Mouse (Mus musculus) neural tube, embryonic 15.5 days (tissue): ENCODE data around the gene Rnf113a2. TPM values are rescaled to one million over a fixed set of nuclear protein-coding genes. Genes with fewer than 3 reads are reported as not detected.
A peak's percentile ranks its signal among the peaks of the same experiment; 100 is the strongest.

ENCODE experiments used
- ATAC-seq: fragments of 200-750 bp; cut with Nextera tagmentation; 2 replicates; pipeline ENCODE4 v1.8.0; 2017; ENCODE audit warnings: mild to moderate bottlenecking, moderate TSS enrichment, moderate library complexity; ENCODE audit not compliant: low FRiP score
- H3K27ac ChIP-seq: fragments of 300-500 bp; sonication (generic); replicated peaks from 2 replicates; pipeline ENCODE4 v1.5.1; 2015; ENCODE audit warnings: mild to moderate bottlenecking, inconsistent platforms
- H3K27me3 ChIP-seq: fragments of 300-500 bp; sonication (generic); replicated peaks from 2 replicates; pipeline ENCODE4 v1.6.1; 2015; ENCODE audit warnings: inconsistent platforms
- H3K36me3 ChIP-seq: fragments of 300-500 bp; sonication (generic); 2 replicates; pipeline ENCODE4 v1.6.1; 2015; ENCODE audit warnings: inconsistent platforms
- H3K4me1 ChIP-seq: fragments of 300-500 bp; sonication (generic); 2 replicates; pipeline ENCODE4 v1.6.1; 2015; ENCODE audit warnings: inconsistent platforms
- H3K4me2 ChIP-seq: fragments of 300-500 bp; sonication (generic); 2 replicates; pipeline ENCODE4 v1.6.1; 2015; ENCODE audit warnings: inconsistent platforms, mild to moderate bottlenecking, moderate library complexity
- H3K4me3 ChIP-seq: fragments of 300-500 bp; sonication (generic); replicated peaks from 2 replicates; pipeline ENCODE4 v1.5.1; 2015; ENCODE audit warnings: mild to moderate bottlenecking, inconsistent platforms
- H3K9ac ChIP-seq: fragments of 300-500 bp; sonication (generic); replicated peaks from 2 replicates; pipeline ENCODE4 v1.6.1; 2015; ENCODE audit warnings: mild to moderate bottlenecking, inconsistent platforms
- H3K9me3 ChIP-seq: fragments of 300-500 bp; sonication (generic); replicated peaks from 2 replicates; pipeline ENCODE4 v1.6.1; 2016; ENCODE audit warnings: inconsistent platforms
- WGBS: fragments of 180-500 bp; shearing (Covaris S2); methylation state at CpG from one replicate; pipeline ENCODE4 v1.1.7; 2015; ENCODE audit warnings: mixed read lengths; 5-methylcytosine and 5-hydroxymethylcytosine counted together
- polyA plus RNA-seq: library from polyadenylated mRNA; unstranded; fragments of >200 nt; fragmentation: Nextera tagmentation; extraction: Ambion mirVana; gene quantifications from 2 replicates; pipeline ENCODE4 v1.2.1, GENCODE M21; 2015

Rnf113a2 gene
- polyA plus RNA-seq, result 21.5 and 21.9 TPM in 2 replicates

GRCm38 (mm10) chr12:84416834-84417604, at the start of gene Rnf113a2:
Gene Rnf113a2, plus strand, starts transcription at chr12:84417196.
- H3K4me1 ChIP-seq, result peaks cover 8% of the 10 kb centered on the region
- no peaks in the 10 kb centered on the region for H3K36me3 ChIP-seq
- H3K9me3 ChIP-seq, result no peaks in the 10 kb centered on the region
- WGBS, result 2% methylated on average over 50 of the region's 50 CpGs
- H3K27ac ChIP-seq, result peak within 1 kb of the TSS; percentile 85
- peak; percentile 95 for ATAC-seq
- peak within 1 kb of the TSS; percentile 78 for H3K4me2 ChIP-seq
- H3K4me3 ChIP-seq, result peak within 1 kb of the TSS; percentile 58
- H3K9ac ChIP-seq, result peak within 1 kb of the TSS; percentile 55
- no peaks in the 10 kb centered on the region for H3K27me3 ChIP-seq

DNA sequence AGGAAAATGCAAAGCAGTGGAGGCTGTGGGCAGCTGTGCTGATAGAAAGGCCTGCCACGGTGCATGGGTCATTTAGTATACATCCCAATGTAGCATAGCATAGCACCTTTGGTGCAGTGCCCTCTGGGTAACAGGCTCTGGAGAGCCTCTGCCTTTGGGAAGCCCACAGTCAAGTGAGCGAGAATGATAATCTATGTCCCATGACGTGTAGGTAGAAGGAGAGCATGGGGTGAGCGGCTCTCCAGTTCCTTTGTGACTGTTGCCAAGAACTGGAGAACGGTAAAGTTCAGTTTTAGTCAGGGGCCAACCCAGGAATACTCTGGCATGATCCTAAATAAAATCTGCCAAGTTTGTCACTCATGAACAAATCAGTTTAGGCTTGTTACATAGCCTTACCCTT, 45.3 kb upstream of the Rnf113a2 start:
- H3K4me1 ChIP-seq, result peaks cover 8% of the 10 kb centered on the region
- H3K4me2 ChIP-seq, result no peak overlapping the region
- peaks cover 70% of the 10 kb centered on the region for H3K36me3 ChIP-seq
- 97% methylated on average over 5 of the region's 5 CpGs for WGBS
- no peaks in the 10 kb centered on the region for H3K27me3 ChIP-seq
- H3K9me3 ChIP-seq, result no peaks in the 10 kb centered on the region
- H3K4me3 ChIP-seq, result no peak overlapping the region
- no peak for ATAC-seq
- H3K27ac ChIP-seq, result no peak overlapping the region
- no peak overlapping the region for H3K9ac ChIP-seq

DNA sequence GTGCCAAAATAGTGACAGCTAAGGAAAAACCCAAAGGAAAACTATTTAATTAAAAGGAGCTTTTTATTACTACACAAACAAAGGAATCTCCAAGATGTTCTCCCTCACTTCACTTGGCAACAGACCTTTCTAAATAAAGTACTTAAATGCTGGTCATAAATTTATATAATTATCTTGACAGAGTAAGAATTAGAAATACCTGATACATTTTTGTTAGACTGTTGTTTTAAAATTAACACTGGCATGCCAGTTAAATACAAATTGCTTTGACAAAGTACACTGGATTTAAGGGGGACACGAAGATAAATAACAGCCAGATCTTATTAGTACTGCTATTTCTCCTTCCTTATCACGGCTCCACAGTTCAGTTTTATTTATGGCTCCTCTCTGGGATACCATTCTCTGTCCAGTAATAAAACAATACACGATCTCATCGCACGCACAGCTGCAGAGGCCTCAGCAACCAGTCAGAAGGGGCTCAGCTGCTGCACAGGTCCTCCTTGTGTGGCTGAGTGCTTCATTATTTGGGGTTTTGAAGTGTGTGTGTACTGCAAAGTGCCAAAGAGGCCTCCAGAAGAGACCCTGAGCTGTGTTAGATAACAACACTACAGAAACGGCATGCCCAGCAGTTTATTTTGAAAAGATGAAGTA, 43.0 kb upstream of the Rnf113a2 start:
- 29% methylated on average over 6 of the region's 6 CpGs for WGBS
- Histone ChIP-seq H3K4me2 (no peak overlapping the region), H3K9ac (no peak overlapping the region), H3K27me3 (no peaks in the 10 kb centered on the region), H3K4me3 (no peak overlapping the region), H3K9me3 (no peaks in the 10 kb centered on the region), H3K4me1 (peaks cover 8% of the 10 kb centered on the region), H3K27ac (peak overlapping the region; percentile 42; the same call in 1 of the 2 replicates), H3K36me3 (peaks cover 56% of the 10 kb centered on the region)
- ATAC-seq, result peak; percentile 50; the same call in 1 of the 2 replicates

DNA sequence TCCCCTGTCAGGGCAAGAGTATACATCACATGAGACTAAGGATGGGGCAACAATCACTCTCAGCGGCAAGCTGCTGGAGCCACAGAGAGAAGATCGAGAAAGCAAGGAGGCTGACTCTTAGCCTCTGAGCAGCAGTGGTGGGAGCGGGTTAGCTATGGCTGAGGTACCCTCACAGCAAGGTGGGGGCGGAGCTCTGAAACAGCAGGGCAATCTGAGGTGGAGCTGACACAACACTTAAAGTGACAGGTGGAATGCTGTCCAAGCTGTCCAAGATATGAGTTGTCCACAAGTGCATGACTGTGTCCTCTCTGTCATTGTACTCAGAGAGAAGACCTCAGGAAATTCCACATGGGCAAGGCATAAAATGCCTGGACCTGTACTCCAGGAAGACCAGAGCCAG, 34.6 kb upstream of the Rnf113a2 start:
- Histone ChIP-seq H3K27ac (no peak overlapping the region), H3K4me3 (no peak overlapping the region), H3K9ac (no peak overlapping the region), H3K36me3 (peaks cover 13% of the 10 kb centered on the region), H3K4me2 (no peak overlapping the region), H3K4me1 (no peaks in the 10 kb centered on the region), H3K9me3 (no peaks in the 10 kb centered on the region), H3K27me3 (no peaks in the 10 kb centered on the region)
- 84% methylated on average over 4 of the region's 4 CpGs for WGBS
- no peak for ATAC-seq

- WGBS, result 66% methylated on average over 5 of the region's 5 CpGs
- Histone ChIP-seq H3K4me1 (no peaks in the 10 kb centered on the region), H3K9me3 (no peaks in the 10 kb centered on the region), H3K4me2 (no peak overlapping the region), H3K36me3 (peaks cover 11% of the 10 kb centered on the region), H3K27me3 (no peaks in the 10 kb centered on the region), H3K27ac (no peak overlapping the region; the same call in 1 of the 2 replicates), H3K9ac (no peak overlapping the region), H3K4me3 (no peak overlapping the region)
- no peak for ATAC-seq
These were observed 32.3 kb upstream of the Rnf113a2 start for GRCm38 (mm10) chr12:84384644-84385081.

GRCm38 (mm10) chr12:84385408-84385807, 31.6 kb upstream of the Rnf113a2 start:
- Histone ChIP-seq H3K27ac (no peak overlapping the region), H3K9me3 (no peaks in the 10 kb centered on the region), H3K27me3 (no peaks in the 10 kb centered on the region), H3K4me1 (no peaks in the 10 kb centered on the region), H3K4me3 (no peak overlapping the region), H3K9ac (no peak overlapping the region), H3K4me2 (no peak overlapping the region), H3K36me3 (peaks cover 11% of the 10 kb centered on the region)
- no peak for ATAC-seq
- WGBS, result 92% methylated on average over 4 of the region's 4 CpGs

- Histone ChIP-seq H3K27ac (no peak overlapping the region), H3K9me3 (no peaks in the 10 kb centered on the region), H3K4me2 (no peak overlapping the region), H3K36me3 (peaks cover 6% of the 10 kb centered on the region), H3K4me3 (no peak overlapping the region), H3K9ac (no peak overlapping the region), H3K27me3 (no peaks in the 10 kb centered on the region), H3K4me1 (no peaks in the 10 kb centered on the region)
- ATAC-seq, result no peak
- 85% methylated on average over 8 of the region's 8 CpGs for WGBS
These were observed 28.9 kb upstream of the Rnf113a2 start for GRCm38 (mm10) chr12:84388097-84388496.

DNA sequence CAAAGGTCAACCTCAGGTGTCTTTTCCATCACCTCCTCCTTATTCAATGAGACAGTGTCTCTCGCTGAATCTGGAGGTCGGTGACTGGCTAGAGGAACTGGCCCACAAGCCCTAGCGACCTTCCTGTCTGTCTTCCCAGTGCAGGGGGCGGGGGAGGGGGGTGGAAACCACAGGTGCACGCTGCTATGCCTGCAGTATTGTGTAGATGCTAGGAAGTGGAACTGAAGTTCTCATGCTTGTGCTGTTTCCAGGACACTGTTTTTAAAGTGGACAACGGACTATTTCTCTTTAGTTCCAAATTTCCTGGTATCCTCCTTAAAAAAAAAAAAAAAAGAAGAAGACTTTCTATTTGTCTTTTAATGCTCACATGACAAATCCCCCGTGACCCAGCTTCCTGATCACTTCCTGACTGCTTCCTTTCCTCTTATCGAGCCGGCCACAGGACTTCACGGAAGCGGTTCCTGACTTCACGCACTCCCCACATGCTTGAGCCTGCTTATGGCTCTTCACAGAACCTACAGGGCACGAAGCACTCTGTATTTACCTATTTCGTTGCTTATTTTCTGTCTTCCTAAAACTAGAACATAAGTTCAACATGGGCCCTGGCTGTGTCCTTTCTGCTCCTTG, 28.1 kb upstream of the Rnf113a2 start:
- Histone ChIP-seq H3K4me2 (no peak overlapping the region), H3K9me3 (no peaks in the 10 kb centered on the region), H3K4me1 (no peaks in the 10 kb centered on the region), H3K4me3 (no peak overlapping the region), H3K27ac (no peak overlapping the region), H3K36me3 (peaks cover 6% of the 10 kb centered on the region), H3K9ac (no peak overlapping the region), H3K27me3 (no peaks in the 10 kb centered on the region)
- no peak for ATAC-seq
- 78% methylated on average over 14 of the region's 14 CpGs for WGBS

DNA sequence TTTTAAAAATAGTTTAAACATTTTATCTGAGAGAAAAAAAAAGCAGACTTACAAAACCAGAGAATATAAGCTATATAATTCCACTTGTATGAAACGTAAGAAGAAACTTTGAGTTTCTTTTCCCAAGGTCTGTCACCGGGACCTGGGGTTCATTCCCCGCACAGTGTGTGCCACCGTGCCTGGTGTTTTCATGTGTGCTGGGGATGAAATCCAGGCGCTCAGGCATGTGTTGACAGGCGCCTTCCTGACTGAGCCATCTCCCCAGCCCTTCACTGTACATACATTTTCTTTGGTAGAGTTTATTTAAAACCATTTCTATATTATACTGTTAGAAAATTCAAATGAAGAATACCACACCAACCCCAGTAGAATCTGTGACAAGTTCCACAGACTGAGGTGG, 26.7 kb upstream of the Rnf113a2 start:
- Histone ChIP-seq H3K4me3 (no peak overlapping the region), H3K27ac (no peak overlapping the region), H3K9ac (no peak overlapping the region), H3K4me2 (no peak overlapping the region), H3K9me3 (no peaks in the 10 kb centered on the region), H3K4me1 (no peaks in the 10 kb centered on the region), H3K27me3 (no peaks in the 10 kb centered on the region), H3K36me3 (no peaks in the 10 kb centered on the region; the same call in 1 of the 2 replicates)
- no peak for ATAC-seq
- WGBS, result 94% methylated on average over 6 of the region's 6 CpGs

GRCm38 (mm10) chr12:84392681-84393080, 24.3 kb upstream of the Rnf113a2 start:
- 96% methylated on average over 4 of the region's 4 CpGs for WGBS
- H3K36me3 ChIP-seq, result no peaks in the 10 kb centered on the region; the same call in 1 of the 2 replicates
- no peaks in the 10 kb centered on the region for H3K27me3 ChIP-seq
- H3K4me1 ChIP-seq, result no peaks in the 10 kb centered on the region
- H3K4me2 ChIP-seq, result no peak overlapping the region
- ATAC-seq, result no peak
- H3K4me3 ChIP-seq, result no peak overlapping the region
- H3K9me3 ChIP-seq, result no peaks in the 10 kb centered on the region
- no peak overlapping the region for H3K9ac ChIP-seq
- no peak overlapping the region for H3K27ac ChIP-seq

DNA sequence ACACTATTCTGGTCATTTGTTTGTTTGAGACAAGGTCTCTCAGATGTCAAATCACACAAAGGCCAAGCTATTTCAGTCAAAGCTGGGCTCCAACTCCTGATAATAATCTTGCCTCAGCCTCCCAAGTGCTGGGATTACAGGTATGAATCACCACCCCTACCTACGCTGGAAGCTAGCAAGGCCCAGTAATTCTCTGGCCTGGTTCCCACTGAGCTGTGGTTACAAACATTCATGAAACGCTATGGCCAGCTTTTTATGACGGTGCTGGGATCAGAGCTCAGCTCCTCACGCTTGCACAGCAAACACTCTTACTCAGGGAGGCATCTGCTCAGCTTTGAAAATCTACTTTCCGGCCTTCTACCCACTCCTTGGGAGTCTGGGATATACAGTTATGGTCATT, 23.1 kb upstream of the Rnf113a2 start:
- no peak overlapping the region for H3K9ac ChIP-seq
- H3K4me1 ChIP-seq, result no peaks in the 10 kb centered on the region
- H3K9me3 ChIP-seq, result no peaks in the 10 kb centered on the region
- no peak overlapping the region for H3K27ac ChIP-seq
- no peaks in the 10 kb centered on the region; the same call in 1 of the 2 replicates for H3K36me3 ChIP-seq
- H3K27me3 ChIP-seq, result no peaks in the 10 kb centered on the region
- no peak overlapping the region for H3K4me3 ChIP-seq
- H3K4me2 ChIP-seq, result no peak overlapping the region
- WGBS, result 92% methylated on average over 5 of the region's 5 CpGs
- ATAC-seq, result no peak
